Mouse (Mus musculus) MEL (cell line): ENCODE results near the gene Grip2.

ENCODE experiments used
- CHD1 ChIP-seq: IDR thresholded peaks from 2 replicates; pipeline ENCODE4 v1.6.1; 2012; ENCODE audit warnings: low read depth, mild to moderate bottlenecking, inconsistent platforms, low read length, improper control_type of control experiment
- CTCF ChIP-seq, 3 experiments: IDR thresholded peaks in 2 of 3; conservative IDR thresholded peaks in 1 of 3; 2 replicates each; pipeline ENCODE4 v1.5.1; 2011 to 2012; ENCODE audit warnings: low read length in 3 of 3, low read depth in 2 of 3, mild to moderate bottlenecking in 2 of 3, improper control_type of control experiment in 1 of 3, inconsistent platforms in 1 of 3, mixed read lengths in 1 of 3, moderate library complexity in 1 of 3; ENCODE audit not compliant: control insufficient read depth in 1 of 3, insufficient read depth in 1 of 3, poor library complexity in 1 of 3, severe bottlenecking in 1 of 3
- E2F4 ChIP-seq: IDR thresholded peaks from 2 replicates; pipeline ENCODE4 v1.6.1; 2011; ENCODE audit warnings: low read depth, low read length, improper control_type of control experiment, borderline replicate concordance
- EP300 ChIP-seq, 2 experiments: IDR thresholded peaks; 2 replicates each; pipeline ENCODE4 v1.6.1; 2011; ENCODE audit warnings: improper control_type of control experiment in 2 of 2, low read length in 2 of 2, low read depth in 1 of 2, mild to moderate bottlenecking in 1 of 2
- HCFC1 ChIP-seq: IDR thresholded peaks from 2 replicates; pipeline ENCODE4 v1.6.1; 2012; ENCODE audit warnings: low read depth, mild to moderate bottlenecking, inconsistent platforms, low read length, improper control_type of control experiment, moderate library complexity
- MAZ ChIP-seq: IDR thresholded peaks from 2 replicates; pipeline ENCODE4 v1.6.1; 2012; ENCODE audit warnings: low read depth, mild to moderate bottlenecking, inconsistent platforms, low read length, improper control_type of control experiment
- MXI1 ChIP-seq: IDR thresholded peaks from 2 replicates; pipeline ENCODE4 v1.6.1; 2011; ENCODE audit warnings: mild to moderate bottlenecking, low read depth, low read length, improper control_type of control experiment
- POLR2A ChIP-seq, 2 experiments: IDR thresholded peaks; 2 replicates each; pipeline ENCODE4 v1.6.1; 2011 to 2012; ENCODE audit warnings: low read length in 2 of 2, mild to moderate bottlenecking in 2 of 2, control low read depth in 1 of 2, improper control_type of control experiment in 1 of 2, low read depth in 1 of 2, moderate library complexity in 1 of 2; ENCODE audit not compliant: control insufficient read depth in 1 of 2, insufficient read depth in 1 of 2, poor library complexity in 1 of 2
- TBP ChIP-seq: IDR thresholded peaks from 2 replicates; pipeline ENCODE4 v1.8.0; 2011; ENCODE audit warnings: low read depth, low read length, improper control_type of control experiment
- USF1 ChIP-seq: IDR thresholded peaks from 2 replicates; pipeline ENCODE4 v1.6.1; 2014; ENCODE audit warnings: low read depth, mild to moderate bottlenecking, inconsistent platforms, low read length, improper control_type of control experiment, moderate library complexity
- ZNF384 ChIP-seq: IDR thresholded peaks from 2 replicates; pipeline ENCODE4 v1.6.1; 2012; ENCODE audit warnings: low read depth, mild to moderate bottlenecking, inconsistent platforms, low read length, improper control_type of control experiment

DNA sequence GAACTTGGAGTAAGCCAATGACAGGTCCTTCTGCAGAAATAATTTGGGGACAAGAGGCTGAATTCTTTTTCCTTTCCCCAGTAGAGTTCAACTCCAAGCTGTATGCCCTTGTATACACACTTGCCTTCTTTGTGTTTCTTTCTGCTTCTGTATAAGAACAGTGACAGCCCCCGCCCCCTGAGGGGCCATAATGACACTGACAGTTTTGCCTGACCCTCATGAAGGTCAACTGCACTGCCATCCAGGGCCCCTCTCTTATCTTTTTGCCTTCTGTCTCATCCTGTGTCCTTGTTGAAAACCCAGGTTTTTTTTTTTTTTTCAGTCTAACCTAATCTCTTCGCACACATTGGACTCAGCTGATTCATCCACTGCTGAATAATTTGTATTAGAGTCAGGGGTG lies 45.7 kb upstream of the Grip2 start:
- TF ChIP-seq CTCF (IDR thresholded peaks at IDR 0.05 in 2 of 3, conservative IDR thresholded peaks at IDR 0.05 in 1 of 3; ENCODE audit: control insufficient read depth in 1 of 3, insufficient read depth in 1 of 3, low read depth in 2 of 3, low read length in 3 of 3, poor library complexity in 1 of 3, severe bottlenecking in 1 of 3): no peak
- TF ChIP-seq POLR2A (IDR thresholded peaks at IDR 0.05; ENCODE audit: control insufficient read depth in 1 of 2, insufficient read depth in 1 of 2, low read depth in 1 of 2, low read length in 2 of 2, poor library complexity in 1 of 2): no peak
- no peak for TF ChIP-seq USF1
- TF ChIP-seq MXI1: no peak
- TF ChIP-seq EP300 (IDR thresholded peaks at IDR 0.05; ENCODE audit: low read depth in 1 of 2, low read length in 2 of 2): 0 out of 4 replicates have a peak, but pooled peaks have one; percentile 11 to 24
- TF ChIP-seq TBP: no peak
- TF ChIP-seq ZNF384: peak; percentile 66; the same call in 1 of the 2 replicates
- TF ChIP-seq HCFC1: no peak
- TF ChIP-seq CHD1: no peak
- TF ChIP-seq MAZ: no peak
- TF ChIP-seq E2F4: no peak
